Mouse (Mus musculus) gastrocnemius, postnatal 4 days (tissue): ENCODE measurements around the gene Sirt7. TPM values are rescaled to one million over a fixed set of nuclear protein-coding genes. Genes with fewer than 3 reads are reported as not detected.
A peak's percentile ranks its signal among the peaks of the same experiment; 100 is the strongest.
"Not testable (repeated sequence)": the region's sequence is repeated elsewhere in the genome, so short reads cannot be mapped to it uniquely, and the experiment has no call there.

Experiments used
- DNase-seq, 2 experiments: peaks; one replicate each; pipeline ENCODE4 v3.0.0; 2021 to 2022; ENCODE audit warnings: low spot score in 2 of 2, mixed read lengths in 2 of 2
- total RNA-seq, 2 experiments: library from RNA; stranded (reverse); gene quantifications; 2 replicates each; pipeline ENCODE4 v1.2.3; 2021

Gene Sirt7
- total RNA-seq, 2 experiments from 2014 or later = 12.2 to 12.6 TPM

GRCm38 (mm10) chr11:120597240-120598235 is 27.5 kb downstream of the Sirt7 start:
- DNase-seq = no peak

GRCm38 (mm10) chr11:120588531-120588930 is 36.5 kb downstream of the Sirt7 start:
- DNase-seq = no peak

- no peak for DNase-seq
Measured at GRCm38 (mm10) chr11:120583937-120584336, 41.1 kb downstream of the Sirt7 start.

GRCm38 (mm10) chr11:120582982-120583293 is 42.1 kb downstream of the Sirt7 start:
- not testable (repeated sequence) for DNase-seq

- no peak for DNase-seq
Measured at GRCm38 (mm10) chr11:120582268-120582981, 42.6 kb downstream of the Sirt7 start.

- peak; percentile 89 to 91 for DNase-seq
Measured at GRCm38 (mm10) chr11:120581490-120582267, 43.4 kb downstream of the Sirt7 start, which contains the start of gene Arhgdia. Gene Arhgdia (minus strand): TSS chr11:120581624.

- peak in 1 of 2 experiments; percentile 55 for DNase-seq
Measured at GRCm38 (mm10) chr11:120580871-120581331, 44.1 kb downstream of the Sirt7 start.

GRCm38 (mm10) chr11:120580190-120580589 is 44.9 kb downstream of the Sirt7 start:
- DNase-seq = no peak

- DNase-seq = peak; percentile 56 to 74
Measured at GRCm38 (mm10) chr11:120579316-120580107, 45.5 kb downstream of the Sirt7 start.

- DNase-seq = no peak
Measured at GRCm38 (mm10) chr11:120578694-120579243, 46.3 kb downstream of the Sirt7 start.

GRCm38 (mm10) chr11:120578024-120578693 is 46.9 kb downstream of the Sirt7 start:
- DNase-seq = no peak

- DNase-seq = peak in 1 of 2 experiments; percentile 31
Measured at GRCm38 (mm10) chr11:120577211-120578023, 47.6 kb downstream of the Sirt7 start.

GRCm38 (mm10) chr11:120576365-120576981 is 48.6 kb downstream of the Sirt7 start:
- DNase-seq = no peak

GRCm38 (mm10) chr11:120575940-120576339 is 49.1 kb downstream of the Sirt7 start:
- DNase-seq = no peak

GRCm38 (mm10) chr11:120575046-120575445 is 50.0 kb downstream of the Sirt7 start:
- no peak for DNase-seq

GRCm38 (mm10) chr11:120574278-120574600 is 50.8 kb downstream of the Sirt7 start:
- DNase-seq = no peak

GRCm38 (mm10) chr11:120573585-120574277 is 51.3 kb downstream of the Sirt7 start:
- no peak for DNase-seq
